Mouse (Mus musculus): ENCODE measurements around the gene Clasrp. TPM values are rescaled to one million over a fixed set of nuclear protein-coding genes. Genes with fewer than 3 reads are reported as not detected.
A peak's percentile ranks its signal among the peaks of the same experiment; 100 is the strongest.

Clasrp gene
- polyA plus RNA-seq, 1 experiment from 2014 or later, result 41.6 TPM

- no peak overlapping the region for H3K27ac ChIP-seq
- DNase-seq (ENCODE audit: low spot score) (peak; percentile 46), ATAC-seq (ENCODE audit: low FRiP score) (no peak)
- no peaks in the 10 kb centered on the region for H3K9me3 ChIP-seq (ENCODE audit: control insufficient read depth, low read length)
- H3K36me3 ChIP-seq (replicated peaks; ENCODE audit: control insufficient read depth, insufficient read depth), result peaks cover 99% of the 10 kb centered on the region
- no peaks in the 10 kb centered on the region for H3K27me3 ChIP-seq (ENCODE audit: control insufficient read depth, insufficient read depth, low read length)
- no peak overlapping the region for H3K4me2 ChIP-seq (replicated peaks)
- no peak overlapping the region for H3K9ac ChIP-seq
- WGBS, result 60% methylated on average over 3 of the region's 3 CpGs
- no peaks in the 10 kb centered on the region for H3K4me1 ChIP-seq (replicated peaks; ENCODE audit: control insufficient read depth, insufficient read depth, low read length)
- H3K4me3 ChIP-seq (replicated peaks; ENCODE audit: low read length), result no peak overlapping the region
Measured at GRCm38 (mm10) chr7:19589207-19589606, 15.1 kb downstream of the Clasrp start.

GRCm38 (mm10) chr7:19586269-19586668 is 18.0 kb downstream of the Clasrp start:
- no peaks in the 10 kb centered on the region for H3K27me3 ChIP-seq (ENCODE audit: control insufficient read depth, insufficient read depth, low read length)
- no peaks in the 10 kb centered on the region for H3K4me1 ChIP-seq (replicated peaks; ENCODE audit: control insufficient read depth, insufficient read depth, low read length)
- no peak overlapping the region for H3K9ac ChIP-seq
- H3K36me3 ChIP-seq (replicated peaks; ENCODE audit: control insufficient read depth, insufficient read depth), result peaks cover 99% of the 10 kb centered on the region
- DNase-seq (ENCODE audit: low spot score) (no peak), ATAC-seq (ENCODE audit: low FRiP score) (no peak)
- WGBS, result 74% methylated on average over 46 of the region's 46 CpGs
- no peak overlapping the region for H3K27ac ChIP-seq
- H3K4me2 ChIP-seq (replicated peaks), result no peak overlapping the region
- no peaks in the 10 kb centered on the region for H3K9me3 ChIP-seq (ENCODE audit: control insufficient read depth, low read length)
- H3K4me3 ChIP-seq (replicated peaks; ENCODE audit: low read length), result no peak overlapping the region

GRCm38 (mm10) chr7:19580634-19581033 is 23.7 kb downstream of the Clasrp start:
- Histone ChIP-seq H3K27ac (no peak overlapping the region), H3K9ac (no peak overlapping the region), H3K36me3 (replicated peaks; ENCODE audit: control insufficient read depth, insufficient read depth) (peaks cover 58% of the 10 kb centered on the region), H3K27me3 (ENCODE audit: control insufficient read depth, insufficient read depth, low read length) (peaks cover 43% of the 10 kb centered on the region), H3K4me2 (replicated peaks) (no peak overlapping the region), H3K4me3 (replicated peaks; ENCODE audit: low read length) (no peak overlapping the region), H3K4me1 (replicated peaks; ENCODE audit: control insufficient read depth, insufficient read depth, low read length) (peaks cover 8% of the 10 kb centered on the region; the same call in 1 of the 2 replicates), H3K9me3 (ENCODE audit: control insufficient read depth, low read length) (no peaks in the 10 kb centered on the region)
- 87% methylated on average over 8 of the region's 8 CpGs for WGBS
- ATAC-seq (ENCODE audit: low FRiP score) (no peak), DNase-seq (ENCODE audit: low spot score) (no peak)

GRCm38 (mm10) chr7:19579751-19580150 is 24.5 kb downstream of the Clasrp start:
- Histone ChIP-seq H3K36me3 (replicated peaks; ENCODE audit: control insufficient read depth, insufficient read depth) (peaks cover 49% of the 10 kb centered on the region), H3K4me2 (replicated peaks) (no peak overlapping the region), H3K9ac (no peak overlapping the region), H3K4me1 (replicated peaks; ENCODE audit: control insufficient read depth, insufficient read depth, low read length) (peaks cover 8% of the 10 kb centered on the region; the same call in 1 of the 2 replicates), H3K4me3 (replicated peaks; ENCODE audit: low read length) (no peak overlapping the region), H3K27ac (no peak overlapping the region), H3K27me3 (ENCODE audit: control insufficient read depth, insufficient read depth, low read length) (peaks cover 50% of the 10 kb centered on the region), H3K9me3 (ENCODE audit: control insufficient read depth, low read length) (no peaks in the 10 kb centered on the region)
- DNase-seq (ENCODE audit: low spot score) (no peak), ATAC-seq (ENCODE audit: low FRiP score) (no peak)
- WGBS, result 79% methylated on average over 10 of the region's 10 CpGs

GRCm38 (mm10) chr7:19578436-19578835 is 25.9 kb downstream of the Clasrp start:
- no peak overlapping the region for H3K27ac ChIP-seq
- no peak overlapping the region for H3K4me3 ChIP-seq (replicated peaks; ENCODE audit: low read length)
- H3K36me3 ChIP-seq (replicated peaks; ENCODE audit: control insufficient read depth, insufficient read depth), result peaks cover 36% of the 10 kb centered on the region
- H3K4me2 ChIP-seq (replicated peaks), result no peak overlapping the region
- H3K27me3 ChIP-seq (ENCODE audit: control insufficient read depth, insufficient read depth, low read length), result peaks cover 50% of the 10 kb centered on the region
- 66% methylated on average over 4 of the region's 4 CpGs for WGBS
- no peak for ATAC-seq (ENCODE audit: low FRiP score)
- DNase-seq (ENCODE audit: low spot score), result no peak
- no peak overlapping the region for H3K9ac ChIP-seq
- H3K4me1 ChIP-seq (replicated peaks; ENCODE audit: control insufficient read depth, insufficient read depth, low read length), result peaks cover 8% of the 10 kb centered on the region
- no peaks in the 10 kb centered on the region for H3K9me3 ChIP-seq (ENCODE audit: control insufficient read depth, low read length)

GRCm38 (mm10) chr7:19577877-19578414 is 26.3 kb downstream of the Clasrp start:
- Histone ChIP-seq H3K27ac (no peak overlapping the region), H3K27me3 (ENCODE audit: control insufficient read depth, insufficient read depth, low read length) (peaks cover 50% of the 10 kb centered on the region), H3K4me2 (replicated peaks) (peak overlapping the region; percentile 45), H3K9me3 (ENCODE audit: control insufficient read depth, low read length) (no peaks in the 10 kb centered on the region), H3K36me3 (replicated peaks; ENCODE audit: control insufficient read depth, insufficient read depth) (peaks cover 32% of the 10 kb centered on the region), H3K9ac (peak overlapping the region; percentile 18; the same call in 1 of the 2 replicates), H3K4me3 (replicated peaks; ENCODE audit: low read length) (peak overlapping the region; percentile 20), H3K4me1 (replicated peaks; ENCODE audit: control insufficient read depth, insufficient read depth, low read length) (peaks cover 8% of the 10 kb centered on the region)
- WGBS, result 27% methylated on average over 10 of the region's 10 CpGs
- ATAC-seq (ENCODE audit: low FRiP score) (no peak), DNase-seq (ENCODE audit: low spot score) (no peak)

- DNase-seq (ENCODE audit: low spot score), result no peak
- 3% methylated on average over 53 of the region's 56 CpGs for WGBS
- Histone ChIP-seq H3K36me3 (replicated peaks; ENCODE audit: control insufficient read depth, insufficient read depth) (peaks cover 26% of the 10 kb centered on the region), H3K27me3 (ENCODE audit: control insufficient read depth, insufficient read depth, low read length) (peaks cover 50% of the 10 kb centered on the region), H3K27ac (no peak within 1 kb of the TSS), H3K9ac (peak within 1 kb of the TSS; percentile 18; the same call in 1 of the 2 replicates), H3K4me2 (replicated peaks) (peak within 1 kb of the TSS; percentile 45), H3K4me1 (replicated peaks; ENCODE audit: control insufficient read depth, insufficient read depth, low read length) (peaks cover 13% of the 10 kb centered on the region), H3K4me3 (replicated peaks; ENCODE audit: low read length) (peak within 1 kb of the TSS; percentile 20), H3K9me3 (ENCODE audit: control insufficient read depth, low read length) (no peaks in the 10 kb centered on the region)
- ATAC-seq (ENCODE audit: low FRiP score), result no peak
Measured at GRCm38 (mm10) chr7:19577141-19577852, 27.0 kb downstream of the Clasrp start, which contains the start of the genes Zfp296 and Gemin7. Gene Zfp296, plus strand, starts transcription at chr7:19577287. Gene Gemin7, minus strand, starts transcription at chr7:19577595.

GRCm38 (mm10) chr7:19575559-19575958 is 28.7 kb downstream of the Clasrp start:
- Histone ChIP-seq H3K9me3 (ENCODE audit: control insufficient read depth, low read length) (no peaks in the 10 kb centered on the region), H3K4me1 (replicated peaks; ENCODE audit: control insufficient read depth, insufficient read depth, low read length) (peaks cover 20% of the 10 kb centered on the region), H3K4me3 (replicated peaks; ENCODE audit: low read length) (no peak overlapping the region), H3K27ac (no peak overlapping the region), H3K4me2 (replicated peaks) (no peak overlapping the region), H3K27me3 (ENCODE audit: control insufficient read depth, insufficient read depth, low read length) (peaks cover 50% of the 10 kb centered on the region), H3K9ac (no peak overlapping the region), H3K36me3 (replicated peaks; ENCODE audit: control insufficient read depth, insufficient read depth) (peaks cover 8% of the 10 kb centered on the region)
- ATAC-seq (ENCODE audit: low FRiP score), result no peak
- DNase-seq (ENCODE audit: low spot score), result no peak
- WGBS, result 61% methylated on average over 3 of the region's 3 CpGs

GRCm38 (mm10) chr7:19573776-19574140 is 30.5 kb downstream of the Clasrp start:
- ATAC-seq (ENCODE audit: low FRiP score) (no peak; the same call in 1 of the 2 replicates), DNase-seq (ENCODE audit: low spot score) (no peak)
- Histone ChIP-seq H3K4me3 (replicated peaks; ENCODE audit: low read length) (peak overlapping the region; percentile 75), H3K9ac (peak overlapping the region; percentile 63), H3K4me1 (replicated peaks; ENCODE audit: control insufficient read depth, insufficient read depth, low read length) (peaks cover 20% of the 10 kb centered on the region), H3K36me3 (replicated peaks; ENCODE audit: control insufficient read depth, insufficient read depth) (peaks cover 9% of the 10 kb centered on the region), H3K4me2 (replicated peaks) (peak overlapping the region; percentile 87), H3K27ac (peak overlapping the region; percentile 58), H3K9me3 (ENCODE audit: control insufficient read depth, low read length) (no peaks in the 10 kb centered on the region), H3K27me3 (ENCODE audit: control insufficient read depth, insufficient read depth, low read length) (peaks cover 38% of the 10 kb centered on the region)
- 29% methylated on average over 15 of the region's 16 CpGs for WGBS
